Mouse (Mus musculus) limb, embryonic 10.5 days (tissue): ENCODE results near the gene Gpr84. TPM values are rescaled to one million over a fixed set of nuclear protein-coding genes. Genes with fewer than 3 reads are reported as not detected.

Source experiments
- DNase-seq: peaks from one replicate; pipeline ENCODE4 v3.0.0-alpha.2; 2017; ENCODE audit warnings: low spot score
- H3K27ac ChIP-seq: fragments of 300-500 bp; sonication (generic); 2 replicates; pipeline ENCODE4 v1.5.1; 2016; ENCODE audit warnings: mild to moderate bottlenecking
- H3K27me3 ChIP-seq: fragments of 300-500 bp; sonication (generic); 2 replicates; pipeline ENCODE4 v1.6.1; 2016; ENCODE audit warnings: low read depth, mild to moderate bottlenecking; ENCODE audit not compliant: poor library complexity, severe bottlenecking
- H3K36me3 ChIP-seq: fragments of 300-500 bp; sonication (generic); 2 replicates; pipeline ENCODE4 v1.6.1; 2016; ENCODE audit warnings: mild to moderate bottlenecking, moderate library complexity
- H3K4me1 ChIP-seq: fragments of 300-500 bp; sonication (generic); 2 replicates; pipeline ENCODE4 v1.6.1; 2016
- H3K4me3 ChIP-seq: fragments of 300-500 bp; sonication (generic); 2 replicates; pipeline ENCODE4 v1.5.1; 2016; ENCODE audit warnings: mild to moderate bottlenecking, moderate library complexity
- H3K9me3 ChIP-seq: fragments of 300-500 bp; sonication (generic); replicated peaks from 2 replicates; pipeline ENCODE4 v1.6.1; 2016; ENCODE audit warnings: mild to moderate bottlenecking
- WGBS: fragments of 180-500 bp; shearing (Covaris S2); methylation state at CpG from one replicate; pipeline ENCODE4 v1.1.7; 2016; 5-methylcytosine and 5-hydroxymethylcytosine counted together
- polyA plus RNA-seq: library from polyadenylated mRNA; unstranded; fragments of >200 nt; fragmentation: Nextera tagmentation; extraction: Ambion mirVana; gene quantifications from 2 replicates; pipeline ENCODE4 v1.2.1, GENCODE M21; 2016

Gpr84 gene
- polyA plus RNA-seq, 1 experiment from 2014 or later: 0.28 TPM

GRCm38 (mm10) chr15:103308876-103309580 is 1.4 kb downstream of the Gpr84 start:
- H3K9me3 ChIP-seq: no peaks in the 10 kb centered on the region
- peaks cover 65% of the 10 kb centered on the region for H3K4me1 ChIP-seq
- no peak for DNase-seq
- H3K27me3 ChIP-seq: peaks cover 25% of the 10 kb centered on the region
- peak overlapping the region; percentile 74 for H3K27ac ChIP-seq
- peak overlapping the region; percentile 25 for H3K4me3 ChIP-seq
- H3K36me3 ChIP-seq: no peaks in the 10 kb centered on the region
- WGBS: 63% methylated on average over 26 of the region's 26 CpGs

DNA sequence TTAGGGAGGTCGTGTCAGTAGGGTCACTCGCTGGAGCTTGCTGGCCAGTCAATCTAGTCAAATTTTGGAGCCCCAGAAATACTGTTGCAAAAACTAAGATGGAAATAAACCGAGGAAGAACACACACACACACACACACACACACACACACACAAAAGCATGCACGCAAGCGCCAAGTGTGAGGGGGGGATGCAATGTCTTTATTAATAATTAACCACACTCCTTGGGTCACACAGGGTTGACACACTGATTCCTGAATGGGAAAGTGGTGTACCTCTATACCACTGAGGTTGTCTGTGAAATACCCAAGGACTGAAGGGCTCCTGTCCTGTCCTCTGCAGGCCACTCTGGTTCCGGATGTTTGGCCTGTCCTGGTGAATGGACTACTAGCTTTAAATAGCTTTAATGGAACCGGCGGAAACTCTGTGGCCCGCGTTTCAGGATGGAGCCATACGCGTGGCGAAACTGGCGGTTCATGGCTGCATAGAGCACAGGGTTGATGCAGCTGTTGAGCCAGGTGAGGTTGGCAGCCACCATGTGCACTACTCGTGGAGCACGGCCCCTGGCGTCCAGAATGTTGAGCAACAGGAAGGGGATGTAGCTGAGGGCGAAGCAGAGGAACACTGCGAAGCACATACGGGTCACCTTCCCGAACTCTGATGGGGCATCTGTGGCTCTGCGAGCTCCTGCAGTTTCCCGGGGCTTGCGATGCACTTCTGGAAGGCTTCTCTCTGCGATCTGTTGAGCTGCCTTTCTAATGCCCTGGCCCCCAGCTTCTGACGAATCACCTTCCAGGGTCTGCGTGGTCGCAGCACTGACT is 2.1 kb downstream of the Gpr84 start:
- H3K4me1 ChIP-seq: peaks cover 65% of the 10 kb centered on the region

GRCm38 (mm10) chr15:103307125-103307524 is 3.3 kb downstream of the Gpr84 start:
- Histone ChIP-seq H3K9me3 (no peaks in the 10 kb centered on the region), H3K27me3 (peaks cover 21% of the 10 kb centered on the region), H3K4me1 (peaks cover 71% of the 10 kb centered on the region), H3K27ac (peak overlapping the region; percentile 50), H3K4me3 (no peak overlapping the region), H3K36me3 (no peaks in the 10 kb centered on the region)
- peak; percentile 99 for DNase-seq
- 0% methylated on average over 7 of the region's 7 CpGs for WGBS

More for the DNA sequence above, 2.1 kb downstream of the Gpr84 start:
- no peaks in the 10 kb centered on the region for H3K9me3 ChIP-seq
- peak overlapping the region; percentile 25 for H3K4me3 ChIP-seq
- peak overlapping the region; percentile 74 for H3K27ac ChIP-seq
- no peaks in the 10 kb centered on the region for H3K36me3 ChIP-seq
- WGBS: 45% methylated on average over 28 of the region's 28 CpGs
- peak; percentile 65 for DNase-seq
- peaks cover 21% of the 10 kb centered on the region for H3K27me3 ChIP-seq

- 23% methylated on average over 8 of the region's 8 CpGs for WGBS
- H3K27me3 ChIP-seq: peaks cover 21% of the 10 kb centered on the region
- H3K4me1 ChIP-seq: peaks cover 82% of the 10 kb centered on the region
- H3K9me3 ChIP-seq: no peaks in the 10 kb centered on the region
- H3K36me3 ChIP-seq: no peaks in the 10 kb centered on the region
- no peak for DNase-seq
- peak overlapping the region; percentile 51 for H3K4me3 ChIP-seq
- peak overlapping the region; percentile 94 for H3K27ac ChIP-seq
Measured at GRCm38 (mm10) chr15:103305792-103306645, 4.4 kb downstream of the Gpr84 start.

DNA sequence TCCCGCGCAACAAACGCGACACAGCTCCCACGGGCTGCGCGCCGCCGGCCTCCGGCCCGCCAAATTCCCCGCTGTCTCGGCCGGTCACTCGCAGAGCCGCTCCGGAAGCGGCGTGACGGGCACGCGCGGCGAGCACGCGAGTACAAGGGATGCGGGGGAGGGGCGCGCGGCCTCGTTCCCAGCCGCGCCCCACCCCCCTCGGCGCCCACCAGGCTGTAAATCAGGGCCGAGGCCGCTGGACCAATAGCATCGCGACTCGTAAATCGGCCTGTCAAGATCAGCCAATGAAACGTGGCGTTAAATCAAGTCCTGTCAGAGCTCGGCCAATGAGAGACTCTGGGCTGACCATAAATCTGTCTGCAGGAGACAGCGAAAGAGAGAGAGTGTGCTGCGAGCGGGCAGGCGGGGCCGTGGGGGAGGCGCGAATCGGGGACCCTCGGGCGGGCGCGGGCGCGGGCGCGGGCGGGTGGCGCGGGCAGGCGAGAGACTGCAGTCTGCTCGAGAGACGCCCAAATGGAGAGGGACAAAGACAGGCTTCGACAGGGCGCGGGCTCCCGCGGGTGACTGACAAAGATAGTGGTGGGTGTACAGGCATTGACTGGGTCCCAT is 5.2 kb downstream of the Gpr84 start:
- Histone ChIP-seq H3K4me1 (peaks cover 87% of the 10 kb centered on the region), H3K4me3 (peak overlapping the region; percentile 51), H3K9me3 (no peaks in the 10 kb centered on the region), H3K36me3 (no peaks in the 10 kb centered on the region), H3K27ac (peak overlapping the region; percentile 94), H3K27me3 (peaks cover 21% of the 10 kb centered on the region)
- WGBS: under 1% methylated on average over 71 of the region's 71 CpGs
- peak; percentile 99 for DNase-seq

- no peaks in the 10 kb centered on the region for H3K36me3 ChIP-seq
Measured at GRCm38 (mm10) chr15:103304616-103304969, 5.8 kb downstream of the Gpr84 start.

DNA sequence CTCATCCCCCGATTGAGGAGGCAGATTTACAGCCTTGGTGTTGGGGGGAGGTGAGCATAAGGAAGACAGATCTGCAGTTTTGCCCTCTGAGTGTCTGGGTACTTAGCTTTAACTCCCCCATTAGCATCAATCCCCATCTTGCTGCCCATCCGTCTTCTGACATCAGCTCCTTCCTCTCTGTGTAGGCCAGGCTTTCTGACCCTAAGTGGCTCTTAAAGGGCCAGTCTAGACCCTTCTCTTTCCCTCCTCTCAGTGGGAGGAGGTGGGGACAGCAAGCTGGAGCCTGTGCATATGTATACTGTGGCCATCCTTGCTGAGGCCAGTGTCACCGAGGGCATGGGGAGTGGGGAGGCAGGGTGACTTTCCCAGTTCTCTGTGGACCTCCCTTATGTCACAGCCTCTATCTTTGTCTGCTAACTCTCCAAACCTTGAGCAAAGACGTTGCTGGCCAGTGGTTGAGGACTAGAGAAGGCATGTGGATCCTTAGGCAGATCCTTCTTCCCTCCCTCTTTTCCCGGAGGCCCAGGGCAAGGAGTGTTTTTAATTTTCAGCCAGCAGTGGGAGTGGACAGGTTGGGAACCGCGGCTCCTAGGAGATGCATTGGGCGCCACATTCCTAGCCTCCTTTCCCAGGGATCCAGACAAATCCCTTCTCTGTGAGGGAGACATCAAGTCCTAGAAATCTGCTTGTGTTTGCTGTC is 6.3 kb downstream of the Gpr84 start:
- Histone ChIP-seq H3K36me3 (peaks cover 5% of the 10 kb centered on the region), H3K27me3 (peaks cover 13% of the 10 kb centered on the region), H3K9me3 (no peaks in the 10 kb centered on the region), H3K27ac (peak overlapping the region; percentile 94), H3K4me3 (peak overlapping the region; percentile 51), H3K4me1 (peaks cover 94% of the 10 kb centered on the region)
- peak; percentile 63 for DNase-seq
- WGBS: 1% methylated on average over 8 of the region's 8 CpGs

More at GRCm38 (mm10) chr15:103304616-103304969, 5.8 kb downstream of the Gpr84 start:
- DNase-seq: no peak
- H3K9me3 ChIP-seq: no peaks in the 10 kb centered on the region
- peaks cover 92% of the 10 kb centered on the region for H3K4me1 ChIP-seq
- peaks cover 18% of the 10 kb centered on the region for H3K27me3 ChIP-seq
- H3K27ac ChIP-seq: peak overlapping the region; percentile 94
- peak overlapping the region; percentile 51 for H3K4me3 ChIP-seq
- 0% methylated on average over 9 of the region's 9 CpGs for WGBS

DNA sequence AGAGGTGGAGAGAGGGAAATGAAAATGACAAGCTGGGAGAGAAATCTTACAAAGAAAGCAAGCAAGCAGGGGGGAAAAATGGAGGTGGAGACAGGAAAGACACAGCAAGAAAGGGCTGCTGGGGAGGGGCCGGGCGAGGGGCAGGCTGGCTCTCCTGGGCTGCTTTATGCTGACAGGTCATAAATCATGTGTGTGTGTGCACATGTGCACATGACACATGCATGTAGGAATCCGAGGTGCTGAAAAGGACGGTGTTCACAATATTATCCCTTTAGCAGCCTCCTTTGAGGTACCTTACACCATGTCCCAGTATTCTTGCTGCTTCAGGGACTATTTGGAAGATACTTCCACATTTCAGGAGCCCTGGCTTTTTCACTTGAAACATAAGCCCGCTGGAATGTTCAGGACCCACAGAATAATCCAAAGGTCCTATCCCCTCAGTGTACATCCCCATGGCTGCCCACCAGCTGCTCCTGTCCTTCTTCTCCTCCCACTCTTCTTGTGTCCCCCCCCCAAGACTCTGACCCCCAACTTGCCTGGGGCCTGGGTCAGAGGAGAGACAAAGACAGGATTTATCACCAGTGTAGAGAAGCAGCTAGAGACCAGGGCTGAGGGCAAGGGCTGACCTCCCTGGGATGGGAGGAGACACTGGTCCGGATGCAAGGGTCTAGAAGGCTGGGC is 7.9 kb downstream of the Gpr84 start:
- peak; percentile 83 for DNase-seq
- H3K27me3 ChIP-seq: no peaks in the 10 kb centered on the region
- H3K4me1 ChIP-seq: peaks cover 97% of the 10 kb centered on the region
- 3% methylated on average over 6 of the region's 6 CpGs for WGBS
- H3K36me3 ChIP-seq: peaks cover 21% of the 10 kb centered on the region
- peak overlapping the region; percentile 94 for H3K27ac ChIP-seq
- H3K9me3 ChIP-seq: no peaks in the 10 kb centered on the region
- peak overlapping the region; percentile 41 for H3K4me3 ChIP-seq

GRCm38 (mm10) chr15:103301547-103302340 is 8.7 kb downstream of the Gpr84 start:
- Histone ChIP-seq H3K4me1 (peaks cover 98% of the 10 kb centered on the region), H3K27me3 (no peaks in the 10 kb centered on the region), H3K9me3 (no peaks in the 10 kb centered on the region), H3K36me3 (peaks cover 25% of the 10 kb centered on the region), H3K4me3 (peak overlapping the region; percentile 41), H3K27ac (peak overlapping the region; percentile 94)
- DNase-seq: peak; percentile 70
- 5% methylated on average over 5 of the region's 5 CpGs for WGBS

DNA sequence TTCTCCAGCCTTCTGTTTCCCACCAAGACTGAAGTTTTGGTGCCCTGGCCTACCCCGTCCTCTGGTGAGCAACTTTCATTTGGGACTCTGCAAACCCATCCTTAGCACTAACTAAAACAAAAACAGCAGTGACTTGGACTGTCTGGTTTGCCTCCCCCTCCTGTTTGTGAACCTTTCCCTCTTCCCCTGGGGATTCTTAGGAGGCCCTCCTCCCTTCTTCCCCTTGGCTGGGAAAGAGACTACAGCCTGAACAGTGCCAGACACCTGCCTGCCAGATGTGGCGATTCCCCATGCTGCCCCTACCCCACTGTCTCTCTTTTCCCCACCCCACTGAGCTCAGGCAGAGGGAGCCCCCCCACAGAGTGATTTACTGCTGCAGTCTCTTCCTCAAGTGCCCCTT is 9.4 kb downstream of the Gpr84 start:
- H3K9me3 ChIP-seq: no peaks in the 10 kb centered on the region
- H3K4me3 ChIP-seq: peak overlapping the region; percentile 41
- WGBS: 3% methylated on average over 2 of the region's 2 CpGs
- H3K4me1 ChIP-seq: peaks cover 98% of the 10 kb centered on the region
- H3K27ac ChIP-seq: peak overlapping the region; percentile 94
- no peaks in the 10 kb centered on the region for H3K27me3 ChIP-seq
- H3K36me3 ChIP-seq: peaks cover 29% of the 10 kb centered on the region
- DNase-seq: peak; percentile 87

DNA sequence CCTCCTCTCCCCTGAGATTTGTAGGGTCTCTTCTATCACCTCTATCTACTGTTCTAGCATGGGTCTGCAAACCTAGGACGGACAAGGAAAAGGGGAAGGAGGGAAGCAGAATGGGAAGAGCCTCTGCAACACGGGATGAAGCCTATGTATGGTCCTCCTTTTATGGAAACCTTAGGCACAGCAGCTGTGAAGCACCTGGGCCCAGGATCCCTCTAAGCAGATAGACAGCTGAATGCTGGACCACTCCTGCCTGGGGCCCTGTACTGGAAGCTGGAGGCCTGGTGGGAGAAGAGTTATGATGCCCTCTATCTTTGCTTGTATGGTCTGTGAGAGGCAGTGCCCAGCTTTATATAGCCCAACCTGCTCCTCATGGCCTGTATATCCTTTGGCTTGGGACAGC is 9.9 kb downstream of the Gpr84 start:
- Histone ChIP-seq H3K36me3 (peaks cover 29% of the 10 kb centered on the region), H3K9me3 (no peaks in the 10 kb centered on the region), H3K4me1 (peaks cover 98% of the 10 kb centered on the region), H3K27me3 (no peaks in the 10 kb centered on the region), H3K4me3 (peak overlapping the region; percentile 41), H3K27ac (peak overlapping the region; percentile 94)
- WGBS: 3% methylated on average over 2 of the region's 2 CpGs
- peak; percentile 58 for DNase-seq
